Mouse (Mus musculus) cerebellum, adult (tissue): Measurements from ENCODE around the gene Gm28778.
"Not testable (repeated sequence)": the region's sequence is repeated elsewhere in the genome, so short reads cannot be mapped to it uniquely, and the experiment has no call there.

Source experiments
- ATAC-seq: cut with Nextera tagmentation; 2 replicates; pipeline ENCODE4 v1.9.2; 2017; ENCODE audit warnings: mild to moderate bottlenecking, moderate library complexity, mixed read lengths; ENCODE audit not compliant: insufficient number of reproducible peaks, low FRiP score, low TSS enrichment

Gene Gm28778

DNA sequence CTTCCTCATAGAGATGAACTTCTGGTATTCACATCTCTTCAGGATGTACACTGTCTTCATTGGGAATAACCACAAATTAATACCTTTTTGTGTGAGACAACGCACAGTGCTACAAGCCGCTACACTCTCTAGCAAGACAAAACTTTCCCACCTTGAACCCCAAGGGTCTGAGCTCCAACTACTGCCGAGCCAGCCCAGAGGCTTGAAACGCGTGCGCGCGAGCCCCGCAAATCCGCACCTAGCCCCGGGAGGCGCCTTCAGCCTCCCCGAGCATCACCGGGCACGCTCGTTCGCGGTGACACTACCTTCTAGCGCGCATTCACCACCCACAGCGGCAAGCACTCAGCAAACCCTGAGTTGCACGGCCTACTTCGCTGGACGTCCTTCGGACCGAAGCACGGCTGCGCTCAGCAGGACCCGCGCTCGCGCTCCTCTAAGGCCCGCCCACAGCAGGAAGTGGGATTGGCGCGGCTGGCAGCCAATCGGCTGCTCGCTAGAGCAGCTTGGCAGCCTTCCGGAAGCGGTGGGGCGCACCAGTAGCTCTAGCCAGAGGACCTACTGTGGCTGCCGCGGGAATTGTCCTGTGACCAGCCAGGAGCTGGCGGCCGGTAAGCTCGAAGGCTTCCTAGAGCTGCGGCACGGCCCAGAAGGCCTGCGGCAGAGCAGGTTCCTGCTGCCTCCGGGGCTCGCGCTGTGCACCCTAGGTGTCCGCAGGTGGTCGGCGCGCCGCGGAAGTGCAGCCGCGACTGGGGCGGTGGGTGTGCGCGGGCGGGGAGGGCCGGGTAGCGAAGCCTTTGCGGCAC is at the start of gene Gm28778, which contains the start of the genes Pms1 and Ormdl1:
Gene Gm28778 (plus strand): TSS at position 531 of the 803 bp plus-strand sequence.
Gene Pms1 (minus strand): TSS at position 438 of the 803 bp plus-strand sequence.
Gene Ormdl1 (plus strand): TSS at position 515 of the 803 bp plus-strand sequence.
- ATAC-seq: peak; percentile 94

DNA sequence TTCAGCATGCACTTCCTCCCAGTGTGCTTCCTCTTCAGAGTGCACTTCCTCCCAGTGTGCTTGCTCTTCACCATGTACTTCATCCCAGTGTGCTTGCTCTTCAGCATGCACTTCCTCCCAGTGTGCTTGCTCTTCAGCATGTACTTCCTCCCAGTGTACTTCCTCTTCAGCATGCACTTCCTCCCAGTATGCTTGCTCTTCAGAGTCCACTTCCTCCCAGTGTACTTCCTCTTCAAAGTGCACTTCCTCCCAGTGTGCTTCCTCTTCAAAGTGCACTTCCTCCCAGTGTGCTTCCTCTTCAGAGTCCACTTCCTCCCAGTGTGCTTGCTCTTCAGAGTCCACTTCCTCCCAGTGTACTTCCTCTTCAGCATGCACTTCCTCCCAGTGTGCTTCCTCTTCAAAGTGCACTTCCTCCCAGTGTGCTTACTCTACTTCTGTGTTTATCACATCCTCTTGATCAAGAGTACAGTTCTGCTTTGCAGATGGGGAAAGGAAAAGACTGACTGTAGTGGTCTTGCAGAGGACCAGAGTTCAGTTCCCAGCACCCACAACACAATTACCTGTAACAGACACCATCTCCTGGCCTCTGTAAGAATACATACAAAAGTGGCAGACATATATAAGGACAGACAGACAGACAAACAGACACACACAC is 31.8 kb upstream of the Gm28778 start:
- not testable (repeated sequence) for ATAC-seq

DNA sequence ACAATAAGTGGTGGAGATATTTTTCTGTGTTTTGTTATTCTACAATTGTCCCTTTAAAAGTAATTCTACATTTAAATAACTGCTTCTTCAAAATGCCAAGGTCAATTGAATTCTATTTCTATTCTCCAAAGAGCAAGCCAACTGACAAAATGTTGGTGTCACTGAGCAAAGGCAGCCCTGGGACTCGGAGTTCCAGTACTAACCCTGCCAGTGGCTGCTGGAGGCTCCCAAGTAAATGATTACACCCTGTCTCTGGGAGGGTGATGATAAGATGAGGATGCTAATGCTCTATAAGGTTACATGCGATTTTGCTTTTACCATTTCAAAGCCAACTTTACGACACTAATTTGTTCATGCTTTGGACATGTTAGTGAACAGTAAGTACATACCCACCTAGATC is 27.0 kb upstream of the Gm28778 start:
- ATAC-seq: no peak

DNA sequence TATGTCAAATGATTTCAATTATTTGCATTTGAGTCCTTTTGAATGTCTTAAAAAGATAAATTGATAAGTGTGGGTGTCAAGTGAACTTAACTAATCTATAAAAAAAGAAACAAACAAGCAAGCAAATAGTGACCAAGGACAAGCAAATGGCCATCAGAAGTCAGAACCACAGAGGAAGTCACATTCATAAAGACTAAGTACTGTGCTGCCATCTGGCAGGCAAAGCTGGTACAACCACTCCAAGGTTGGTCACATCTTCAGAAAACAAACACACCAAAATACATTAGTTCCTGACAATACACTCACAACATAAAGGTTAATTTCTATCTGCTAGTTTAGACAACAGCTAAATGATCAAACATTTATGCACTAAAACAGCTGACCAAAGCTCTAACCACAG is 24.3 kb upstream of the Gm28778 start:
- ATAC-seq: peak; percentile 91

DNA sequence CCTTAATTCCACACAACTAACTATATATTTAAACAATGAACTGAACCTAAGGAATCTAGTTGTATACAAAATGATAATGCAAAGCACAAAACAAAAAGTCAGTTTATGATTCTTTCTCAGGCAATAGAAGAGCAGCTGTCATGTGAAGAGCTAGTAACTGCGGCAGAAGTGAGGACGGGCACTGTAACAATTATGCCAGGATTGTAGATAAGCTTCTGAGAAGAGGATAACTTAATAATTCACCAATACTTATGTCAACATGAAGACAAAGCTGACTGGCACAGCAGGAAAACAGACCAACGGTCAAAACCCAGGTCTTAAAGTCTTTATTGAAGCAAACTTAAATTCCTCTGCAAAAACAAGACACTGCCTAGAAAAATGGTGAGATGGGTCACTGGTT is 5.7 kb upstream of the Gm28778 start:
- no peak for ATAC-seq

DNA sequence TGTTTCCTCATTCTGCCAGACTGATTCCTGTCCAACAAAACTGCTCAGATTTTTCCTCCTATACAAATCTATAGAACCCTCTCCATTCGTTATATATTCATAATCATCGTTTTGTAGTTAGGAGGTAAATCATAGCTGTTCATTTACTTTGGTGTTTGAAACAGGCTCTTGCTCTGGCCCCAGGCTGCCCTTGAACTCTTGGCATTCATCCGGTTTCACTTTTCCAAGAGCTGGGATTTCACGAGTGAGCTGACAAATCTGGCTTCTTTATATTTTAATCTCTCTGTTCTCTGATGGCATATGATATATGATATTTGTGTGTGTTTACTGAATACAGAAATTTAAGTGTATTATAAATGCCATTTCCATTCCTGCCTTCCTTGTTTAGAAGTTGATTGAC is 3.6 kb downstream of the Gm28778 start:
- no peak for ATAC-seq

DNA sequence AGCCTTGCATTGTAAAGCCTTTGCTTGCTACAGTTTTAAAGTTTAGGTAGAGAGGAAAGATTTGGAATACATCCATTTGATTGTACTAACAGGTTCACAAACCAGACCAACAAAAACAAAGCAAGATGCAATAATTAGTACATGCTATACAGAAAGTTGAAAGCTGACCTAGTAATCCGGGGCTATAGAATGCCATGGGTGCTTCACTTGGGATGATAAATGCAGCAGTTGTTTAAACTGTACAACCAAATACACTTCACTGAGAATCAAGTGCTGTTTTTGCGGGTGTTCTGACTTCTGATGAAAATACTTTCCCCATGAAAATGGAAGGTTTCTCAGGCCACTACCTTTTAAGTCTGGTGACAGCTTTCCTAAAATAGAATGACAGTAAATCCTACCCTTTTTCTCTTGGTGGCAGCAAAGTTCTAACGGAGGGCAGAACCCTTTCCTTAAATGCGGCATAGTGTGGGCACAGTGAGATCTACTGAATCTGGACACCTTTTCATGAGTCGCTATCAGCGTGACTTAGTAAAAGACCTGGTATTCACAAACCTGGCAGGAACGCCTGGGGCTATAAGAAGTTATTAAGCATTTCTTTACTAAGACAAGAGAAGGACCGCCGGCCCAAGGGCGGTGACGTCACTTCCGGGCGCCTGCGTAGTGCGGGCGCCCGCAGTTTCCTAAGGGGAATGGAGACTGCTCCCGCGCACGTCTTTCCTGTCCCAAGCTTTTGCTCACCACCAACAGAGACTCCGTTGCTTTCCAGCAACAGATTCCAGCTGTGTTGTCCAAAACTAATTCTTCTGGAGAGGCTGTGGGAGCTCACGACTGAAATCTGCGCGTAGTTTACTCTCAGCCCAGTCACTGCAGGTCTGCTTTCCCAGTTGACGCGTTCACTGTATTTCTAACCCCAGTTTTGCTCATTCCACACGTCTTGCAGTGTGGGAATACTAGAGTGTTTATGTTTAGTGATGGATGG is 16.4 kb downstream of the Gm28778 start, which contains the start of gene Osgepl1:
Gene Osgepl1 (plus strand): TSS at position 636 of the 979 bp plus-strand sequence.
- peak; percentile 92 for ATAC-seq

DNA sequence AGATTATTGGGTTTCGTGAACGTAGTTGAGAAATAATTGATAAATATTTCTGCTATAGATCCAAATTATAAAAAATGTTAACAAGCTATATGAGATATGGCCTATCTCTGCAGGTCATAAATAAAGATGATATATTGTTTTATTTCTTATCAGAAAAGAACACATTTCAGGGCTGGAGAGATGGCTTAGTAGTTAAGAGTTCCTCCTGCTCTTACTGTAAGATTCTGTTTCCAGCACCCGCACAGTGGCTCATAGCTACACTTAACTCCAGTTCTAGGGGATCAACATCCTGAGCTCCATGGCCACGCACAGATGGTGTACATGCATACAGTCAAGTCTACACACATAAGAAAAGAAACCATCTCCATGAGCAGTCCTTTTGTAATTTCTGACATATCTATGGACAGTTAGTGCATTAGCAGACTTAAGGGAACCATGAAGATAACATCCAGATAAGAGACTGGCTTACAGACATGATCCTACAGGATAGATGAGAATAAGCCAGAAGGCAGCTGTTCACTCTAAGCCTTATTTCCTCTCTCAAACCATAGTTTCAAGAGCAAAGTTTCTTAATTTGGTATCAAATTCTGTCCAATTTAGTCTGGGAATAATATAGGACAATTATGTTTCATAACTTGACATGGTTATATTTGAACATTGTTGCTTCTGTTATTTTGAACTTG is 24.9 kb downstream of the Gm28778 start:
- ATAC-seq: no peak

DNA sequence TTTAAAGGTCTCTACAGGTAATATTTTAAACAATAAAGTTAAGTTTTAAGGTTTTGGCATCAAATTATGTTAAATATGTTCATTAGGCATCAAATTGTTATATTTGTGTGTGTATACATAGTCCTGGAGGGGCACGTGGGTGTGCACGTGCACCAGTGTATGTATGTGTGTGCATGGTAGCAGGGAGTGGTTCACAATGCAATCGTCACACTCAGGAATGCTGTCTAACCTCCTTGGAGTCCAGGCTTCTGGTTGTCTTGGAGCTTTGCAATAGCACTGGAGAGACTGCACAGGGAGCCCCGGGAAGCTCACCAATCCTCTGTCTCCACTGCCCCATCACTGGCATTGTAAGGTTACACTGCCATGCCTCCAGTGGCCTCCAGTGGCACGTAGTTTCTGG is 26.3 kb downstream of the Gm28778 start:
- ATAC-seq: no peak

DNA sequence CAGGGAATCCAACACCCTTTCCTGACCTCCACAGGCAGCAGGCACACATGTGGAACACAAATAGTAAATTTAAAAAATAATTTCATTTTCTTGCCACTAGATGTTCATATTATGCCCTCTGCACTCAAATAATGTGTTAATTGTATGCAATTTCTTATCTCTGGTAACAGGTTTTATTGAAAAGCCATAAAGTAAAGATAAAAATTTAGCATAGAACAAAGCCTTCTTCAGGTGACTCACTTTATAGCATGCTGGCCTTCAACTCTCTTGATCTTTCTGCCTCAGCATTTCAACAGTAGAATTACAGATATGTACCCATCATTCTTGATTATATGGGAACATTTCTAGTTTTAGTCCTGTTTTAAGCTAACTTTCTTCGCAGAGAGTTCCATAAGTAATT is 27.4 kb downstream of the Gm28778 start:
- no peak for ATAC-seq

DNA sequence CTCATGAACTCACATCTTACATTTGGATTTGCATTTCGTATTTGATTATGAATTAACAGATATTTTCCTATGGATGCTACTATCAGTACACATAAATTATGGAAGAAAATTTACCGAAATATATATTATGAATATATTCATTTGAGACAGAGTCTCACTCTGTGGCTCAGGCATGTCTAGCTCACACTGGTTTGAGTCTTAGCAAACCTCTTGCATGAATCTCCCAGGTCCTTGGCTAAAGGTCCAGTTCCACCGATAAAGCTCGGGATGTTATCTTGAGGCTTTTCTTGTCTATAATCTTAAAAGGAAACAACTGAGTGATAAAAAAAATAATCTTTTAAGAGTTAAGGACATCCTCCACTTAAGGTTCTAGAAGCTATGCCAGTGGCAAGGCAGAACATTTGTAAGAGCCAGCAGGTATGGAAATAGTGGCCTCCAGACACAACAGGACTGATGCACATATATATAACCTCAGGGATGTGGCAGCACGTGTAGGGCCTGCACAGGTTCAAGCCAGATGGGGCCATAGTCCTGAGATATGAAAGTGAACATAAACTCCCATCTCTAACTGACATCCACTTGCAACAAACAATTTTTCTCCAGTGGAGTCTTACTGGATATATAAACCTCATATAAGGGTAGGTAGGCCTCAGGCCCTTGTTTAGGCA is 28.1 kb downstream of the Gm28778 start:
- ATAC-seq: no peak

DNA sequence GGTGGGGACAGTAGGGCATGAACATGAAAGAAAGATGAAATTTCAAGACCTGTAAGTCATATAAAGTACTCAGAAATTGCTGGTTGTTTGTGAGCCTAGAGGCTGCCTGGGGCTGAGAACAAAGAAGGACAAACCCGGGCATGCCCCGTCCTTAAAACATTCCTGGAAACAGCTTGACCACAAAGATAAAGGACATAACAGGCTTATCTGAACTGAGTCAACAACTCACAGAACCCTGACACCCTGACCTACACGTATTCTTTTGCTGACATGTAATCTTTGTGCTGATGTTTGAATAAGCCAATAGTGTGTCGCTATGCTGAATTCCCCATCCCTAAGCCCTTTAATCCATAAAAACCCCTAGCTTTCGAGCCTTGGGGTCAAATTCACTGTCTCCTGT is 36.6 kb downstream of the Gm28778 start:
- ATAC-seq: not testable (repeated sequence)

DNA sequence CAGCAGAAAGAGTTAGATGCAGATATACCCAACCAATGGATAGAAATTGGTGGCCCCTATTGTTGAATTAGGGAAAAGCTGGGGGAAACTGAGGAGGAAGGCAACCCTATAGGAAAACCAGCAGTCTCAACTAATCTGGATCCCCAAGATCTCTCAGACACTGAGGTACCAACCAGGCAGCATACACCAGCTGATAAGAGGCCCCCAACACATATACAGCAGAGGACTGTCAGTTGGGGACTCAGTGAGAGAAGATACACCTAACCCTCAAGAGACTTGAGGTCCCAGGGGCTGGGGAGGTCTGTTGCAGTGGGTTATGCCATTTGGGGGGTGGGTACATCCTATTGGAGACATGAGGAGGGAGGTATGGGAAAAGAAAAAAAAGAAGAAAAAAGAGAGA is 38.6 kb downstream of the Gm28778 start:
- ATAC-seq: no peak

DNA sequence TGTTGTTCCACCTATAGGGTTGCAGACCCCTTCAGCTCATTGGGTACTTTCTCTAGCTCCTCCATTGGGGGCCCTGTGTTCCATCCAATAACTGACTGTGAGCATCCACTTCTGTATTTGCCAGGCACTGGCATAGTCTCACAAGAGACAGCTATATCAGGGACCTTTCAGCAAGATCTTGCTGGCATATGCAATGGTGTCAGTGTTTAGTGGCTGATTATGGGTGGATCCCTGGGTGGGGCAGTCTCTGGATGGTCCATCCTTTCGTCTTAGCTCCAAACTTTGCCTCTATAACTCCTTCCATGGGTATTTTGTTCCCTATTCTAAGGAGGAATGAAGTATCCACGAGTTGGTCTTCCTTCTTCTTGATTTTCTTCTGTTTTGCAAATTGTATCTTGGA is 40.5 kb downstream of the Gm28778 start:
- not testable (repeated sequence) for ATAC-seq

DNA sequence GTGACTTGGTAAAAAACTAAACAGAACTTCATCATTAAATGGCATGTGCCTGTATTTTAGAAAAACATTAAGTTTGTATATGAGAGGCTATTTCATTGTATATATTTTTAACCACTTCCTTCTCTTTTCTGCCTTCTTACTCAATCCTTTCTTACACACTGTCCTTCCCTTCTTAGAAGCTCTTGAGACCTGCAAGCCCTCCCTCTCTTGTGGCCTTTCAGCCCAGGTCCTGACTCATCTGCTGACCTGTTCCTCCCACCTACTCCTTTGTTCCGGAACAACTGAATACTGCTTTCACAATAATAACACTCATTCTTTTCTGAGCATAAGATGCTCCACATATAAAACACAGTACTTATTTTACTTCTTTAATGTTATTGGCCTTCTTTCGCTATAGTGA is 44.2 kb downstream of the Gm28778 start:
- no peak for ATAC-seq

DNA sequence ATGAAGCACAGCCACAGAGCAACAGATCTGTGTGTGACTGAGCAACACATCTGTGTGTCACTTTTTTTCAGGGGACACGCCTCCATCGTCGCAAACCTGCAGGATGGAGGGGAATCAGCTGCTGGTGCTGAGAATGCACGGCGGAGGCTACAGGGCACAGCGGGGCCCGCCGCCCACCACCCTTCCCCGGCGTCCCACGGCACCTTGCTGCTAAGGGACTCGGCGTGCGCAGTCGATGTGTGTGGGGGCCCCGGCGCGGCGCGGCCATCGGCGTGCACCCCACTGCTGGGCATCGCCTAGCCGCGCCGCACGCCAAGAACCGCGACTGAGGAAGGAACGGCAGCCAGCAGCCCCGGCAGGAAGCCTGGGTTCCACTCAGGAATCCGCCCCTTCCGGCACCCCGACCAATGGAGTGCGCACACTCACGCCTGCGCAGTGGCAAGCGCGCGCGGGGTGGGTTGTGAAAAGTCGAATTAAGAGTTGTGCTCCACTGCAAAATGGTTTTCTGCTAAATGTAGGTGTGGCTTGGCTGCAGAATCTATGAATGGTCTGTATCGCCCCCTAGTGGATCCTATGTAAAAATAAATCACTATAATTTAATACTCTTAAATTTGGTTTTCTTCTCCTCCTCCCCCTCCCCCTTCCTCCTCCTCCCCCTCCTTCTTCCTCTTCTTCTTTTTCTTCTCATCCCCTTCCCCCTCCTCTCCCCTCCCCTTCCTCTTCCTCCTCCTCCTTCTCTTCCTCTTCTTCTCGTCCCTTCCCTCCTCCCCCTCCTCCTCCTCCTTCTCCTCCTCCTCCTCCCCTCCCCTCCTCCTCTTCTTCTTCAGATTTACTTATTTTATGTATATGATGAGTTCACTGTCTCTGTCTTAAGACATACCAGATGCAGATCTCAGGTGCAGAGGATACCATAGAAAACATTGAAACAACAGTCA is 55.7 kb downstream of the Gm28778 start, which contains the start of the genes Asdurf, Gm28551 and Asnsd1:
Gene Asdurf (minus strand): TSS at position 293 of the 935 bp plus-strand sequence.
Gene Gm28551 (minus strand): TSS at position 341 of the 935 bp plus-strand sequence.
Gene Asnsd1 (minus strand): TSS at position 426 of the 935 bp plus-strand sequence.
- peak; percentile 100 for ATAC-seq

DNA sequence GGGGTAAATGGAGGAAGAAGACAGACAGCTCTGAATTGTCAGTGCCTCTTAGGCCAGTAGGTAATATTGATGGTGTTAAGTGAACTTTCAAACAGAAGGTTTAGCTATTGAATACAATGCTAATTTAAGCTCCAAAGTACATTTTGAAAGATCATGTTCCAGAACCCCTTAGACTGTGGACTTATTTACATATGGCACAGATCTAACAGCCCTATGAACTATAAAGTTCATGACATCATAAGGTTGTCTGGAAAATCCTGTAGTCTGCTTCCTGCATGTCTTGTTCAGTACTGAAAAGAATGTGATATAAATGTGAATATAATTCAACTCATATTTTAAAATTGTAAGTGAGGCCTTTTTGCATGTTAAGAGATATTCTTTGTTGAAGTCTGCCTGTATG is 62.1 kb downstream of the Gm28778 start:
- ATAC-seq: no peak
